11 mouse cellular contexts compared by ENCODE assay signal in genomic region chr3:101349542-101350307, GRCm38 (mm10). TPM values are rescaled to one million over a fixed set of nuclear protein-coding genes. Genes with fewer than 3 reads are reported as not detected.
DNase-seq lines count a peak whose midpoint lies in the region; ATAC-seq lines count a peak whose summit lies in the region.
"Had no signal": no experiment of that assay in that cellular context is flagged by ENCODE, and none has a peak within 500 bp of the region (broad histone marks: within the 10 kb centered on the region; RNA-seq: fewer than 3 reads in every experiment).

No protein-coding gene starts in this region.

- peak; percentile 45 for DNase-seq in embryo, embryonic 11 days
- DNase-seq in embryo, embryonic 9.5 days (ENCODE audit: extremely low spot score), result no peak
- DNase-seq in testis, postnatal 14 days (ENCODE audit: low spot score), result peak; percentile 27
- no peak for DNase-seq in testis, postnatal 10 days (ENCODE audit: low spot score)
- DNase-seq in thymus, postnatal 4 days, result peak; percentile 58
- no peak for DNase-seq in ovary, postnatal 36 days (ENCODE audit: low spot score)
- DNase-seq in frontal cortex, postnatal 25 days (ENCODE audit: low spot score in 2 of 2), result no peak
- DNase-seq: cerebellum, adult 2 months; kidney, adult 2 months had no signal

- no peak for ATAC-seq in liver, embryonic 15.5 days (ENCODE audit: insufficient read depth)

- no peak overlapping the region for H3K4me3 ChIP-seq in liver, embryonic 15.5 days (replicated peaks)
- H3K4me3 ChIP-seq: lung, embryonic 15.5 days had no signal

- no peaks in the 10 kb centered on the region for H3K36me3 ChIP-seq in liver, embryonic 15.5 days (replicated peaks)
- H3K36me3 ChIP-seq: lung, embryonic 15.5 days had no signal

- H3K9me3 ChIP-seq in liver, embryonic 15.5 days (replicated peaks), result no peaks in the 10 kb centered on the region; the same call in 1 of the 2 replicates
- H3K9me3 ChIP-seq: lung, embryonic 15.5 days had no signal

- H3K4me1 ChIP-seq in liver, embryonic 15.5 days (replicated peaks), result peaks cover 44% of the 10 kb centered on the region

- 26% methylated on average over 6 of the region's 6 CpGs for WGBS in liver, embryonic 15.5 days (ENCODE audit: insufficient replicate concordance)

- peak overlapping the region; percentile 34 for H3K4me2 ChIP-seq in liver, embryonic 15.5 days

- H3K27me3 ChIP-seq in liver, embryonic 15.5 days, result no peaks in the 10 kb centered on the region
- H3K27me3 ChIP-seq: lung, embryonic 15.5 days had no signal

- H3K27ac ChIP-seq in liver, embryonic 15.5 days (replicated peaks), result no peak overlapping the region; the same call in 1 of the 2 replicates

- H3K9ac ChIP-seq in liver, embryonic 15.5 days, result no peak overlapping the region
- H3K9ac ChIP-seq: lung, embryonic 15.5 days had no signal

RNA-seq across cellular contexts. Expression of gene Igsf3, which starts 27.2 kb away (rescaled TPM):
- 4.5 TPM in 2 replicates for polyA plus RNA-seq in liver, embryonic 15.5 days (2015; fragmentation: Nextera tagmentation; extraction: Ambion mirVana)

Comparison
In these comparisons a context has a peak if more than half of its experiments do, and no peak if none do; other contexts are left out.
1. DNase-seq: peak in embryo, embryonic 11 days (single experiment), testis, postnatal 14 days (single experiment) and thymus, postnatal 4 days (single experiment); none in embryo, embryonic 9.5 days (single experiment), testis, postnatal 10 days (single experiment), ovary, postnatal 36 days (single experiment) and frontal cortex, postnatal 25 days (0 of 2).